Mouse (Mus musculus): Measurements from ENCODE around the gene Ctbp2.

Gene Ctbp2

DNA sequence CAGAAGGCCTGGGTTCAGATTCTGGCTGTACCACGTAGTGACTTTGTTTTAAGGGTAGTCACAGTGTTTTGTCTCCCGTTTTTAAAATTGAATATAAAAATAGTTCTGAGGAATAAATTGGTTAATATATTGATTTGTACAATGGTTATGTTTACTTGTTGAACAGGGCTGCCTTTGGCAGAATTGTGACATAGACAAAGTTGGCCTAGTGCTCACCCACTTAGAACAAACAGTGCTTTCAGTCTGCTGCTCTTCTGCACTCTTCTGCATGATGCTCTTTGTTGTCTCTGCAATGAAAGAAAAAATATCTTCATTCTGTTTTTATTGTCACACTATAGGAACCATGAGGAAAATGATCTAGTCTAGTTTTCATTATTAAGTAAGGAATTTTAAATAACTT is 185.0 kb downstream of the Ctbp2 start:
- no peak for DNase-seq (ENCODE audit: low spot score in 2 of 2)

All from spleen, postnatal 10 days (tissue).